Mouse (Mus musculus) spleen, adult 2 months (tissue): ENCODE data around the gene Ddx51. TPM values are rescaled to one million over a fixed set of nuclear protein-coding genes. Genes with fewer than 3 reads are reported as not detected.

Experiments
- DNase-seq, 2 experiments: peaks; one replicate each; pipeline versions ENCODE4 v3.0.0 to v3.0.0-alpha.2; 2012 to 2021; ENCODE audit warnings: low spot score in 2 of 2, low read depth in 1 of 2
- H3K27ac ChIP-seq: fragments of 200-500 bp; 2 replicates; pipeline ENCODE4 v1.5.1; 2012; ENCODE audit warnings: low read length, inconsistent platforms; ENCODE audit not compliant: insufficient read depth
- H3K27me3 ChIP-seq: fragments of 200-500 bp; 2 replicates; pipeline ENCODE4 v1.6.1; 2012; ENCODE audit warnings: mild to moderate bottlenecking, moderate library complexity, low read length, inconsistent platforms; ENCODE audit not compliant: control insufficient read depth, insufficient read depth
- H3K36me3 ChIP-seq: fragments of 200-500 bp; 2 replicates; pipeline ENCODE4 v1.6.1; 2012; ENCODE audit warnings: mild to moderate bottlenecking, low read length, inconsistent platforms; ENCODE audit not compliant: control insufficient read depth, insufficient read depth
- H3K4me1 ChIP-seq: fragments of 200-500 bp; 2 replicates; pipeline ENCODE4 v1.6.1; 2011; ENCODE audit warnings: inconsistent platforms; ENCODE audit not compliant: control insufficient read depth, insufficient read depth, insufficient read length
- H3K4me3 ChIP-seq: fragments of 200-500 bp; 2 replicates; pipeline ENCODE4 v1.5.1; 2011; ENCODE audit warnings: mild to moderate bottlenecking, inconsistent platforms; ENCODE audit not compliant: insufficient read depth, insufficient read length; ENCODE audit errors: extremely low read depth
- CTCF ChIP-seq: fragments of 200-500 bp; IDR thresholded peaks from 2 replicates; pipeline ENCODE4 v1.5.1; 2011; ENCODE audit warnings: mild to moderate bottlenecking, inconsistent platforms; ENCODE audit not compliant: insufficient read depth, insufficient read length, insufficient replicate concordance; ENCODE audit errors: extremely low read depth
- POLR2A ChIP-seq: fragments of 200-500 bp; IDR thresholded peaks from 2 replicates; pipeline ENCODE4 v1.6.1; 2011; ENCODE audit warnings: low read depth, low read length, inconsistent platforms
- WGBS: fragments of 180-500 bp; shearing (Covaris S2); methylation state at CpG from one replicate; pipeline ENCODE4 v1.1.7; 2018; 5-methylcytosine and 5-hydroxymethylcytosine counted together
- polyA plus RNA-seq: library from polyadenylated mRNA; depleted of rRNA; stranded (reverse); fragments of >200 nt; gene quantifications from 2 replicates; pipeline ENCODE4 v1.2.3, GENCODE M21; 2012

Gene Ddx51
- polyA plus RNA-seq, 1 experiment, result 18.2 TPM

- Histone ChIP-seq H3K27me3 (no peaks in the 10 kb centered on the region), H3K4me1 (no peaks in the 10 kb centered on the region), H3K27ac (no peak overlapping the region), H3K36me3 (no peaks in the 10 kb centered on the region), H3K4me3 (no peak overlapping the region)
- DNase-seq, result no peak
- 75% methylated on average over 2 of the region's 2 CpGs for WGBS
- TF ChIP-seq POLR2A (no peak), CTCF (no peak)
Observed at GRCm38 (mm10) chr5:110629525-110630120, 23.6 kb upstream of the Ddx51 start.

DNA sequence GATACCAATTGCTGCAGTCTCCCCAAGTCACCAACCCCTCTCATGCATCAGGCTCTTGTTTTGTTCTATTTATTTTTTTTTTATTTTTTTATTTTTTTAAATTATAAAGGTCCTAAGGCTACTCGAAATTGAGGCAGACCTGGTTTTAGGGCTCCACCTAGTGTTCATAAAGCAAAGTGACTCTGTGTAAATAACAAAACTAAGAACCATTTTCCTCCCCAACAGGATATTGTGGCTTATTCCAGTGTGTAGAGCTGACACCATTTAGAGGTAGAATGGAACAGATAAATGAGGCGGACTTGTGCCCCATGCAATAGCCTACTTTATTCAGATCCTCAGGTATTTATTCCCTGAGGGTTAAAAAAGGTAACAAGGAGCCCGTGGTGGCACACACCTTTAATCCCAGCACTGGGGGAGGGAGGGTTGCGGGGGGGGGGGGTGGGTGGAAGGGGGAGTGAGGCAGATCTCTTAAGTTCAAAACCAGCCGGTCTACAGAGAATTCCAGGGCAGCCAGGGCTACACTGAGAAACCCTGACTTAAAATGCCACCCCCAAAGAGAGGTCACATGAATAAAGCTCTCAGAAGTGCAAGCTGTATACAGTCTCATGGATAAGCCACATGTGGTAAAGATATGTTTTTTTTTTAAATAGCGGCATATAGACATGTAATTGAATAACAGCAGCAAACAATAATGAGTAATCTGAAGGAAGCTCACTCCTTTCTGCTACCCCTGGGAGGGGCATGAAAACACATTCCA lies 17.1 kb upstream of the Ddx51 start:
- peak in 1 of 2 experiments; percentile 37 for DNase-seq
- no peaks in the 10 kb centered on the region for H3K27me3 ChIP-seq
- H3K4me1 ChIP-seq, result no peaks in the 10 kb centered on the region
- H3K4me3 ChIP-seq, result no peak overlapping the region
- no peak for TF ChIP-seq POLR2A
- TF ChIP-seq CTCF, result no peak
- 33% methylated on average over 6 of the region's 6 CpGs for WGBS
- no peaks in the 10 kb centered on the region for H3K36me3 ChIP-seq
- no peak overlapping the region for H3K27ac ChIP-seq

- 80% methylated on average over 7 of the region's 7 CpGs for WGBS
- no peaks in the 10 kb centered on the region for H3K36me3 ChIP-seq
- TF ChIP-seq POLR2A (no peak), CTCF (no peak)
- H3K27ac ChIP-seq, result no peak overlapping the region
- no peak overlapping the region for H3K4me3 ChIP-seq
- DNase-seq, result no peak
- H3K4me1 ChIP-seq, result no peaks in the 10 kb centered on the region
- no peaks in the 10 kb centered on the region for H3K27me3 ChIP-seq
Observed at GRCm38 (mm10) chr5:110638306-110639074, 14.8 kb upstream of the Ddx51 start.

DNA sequence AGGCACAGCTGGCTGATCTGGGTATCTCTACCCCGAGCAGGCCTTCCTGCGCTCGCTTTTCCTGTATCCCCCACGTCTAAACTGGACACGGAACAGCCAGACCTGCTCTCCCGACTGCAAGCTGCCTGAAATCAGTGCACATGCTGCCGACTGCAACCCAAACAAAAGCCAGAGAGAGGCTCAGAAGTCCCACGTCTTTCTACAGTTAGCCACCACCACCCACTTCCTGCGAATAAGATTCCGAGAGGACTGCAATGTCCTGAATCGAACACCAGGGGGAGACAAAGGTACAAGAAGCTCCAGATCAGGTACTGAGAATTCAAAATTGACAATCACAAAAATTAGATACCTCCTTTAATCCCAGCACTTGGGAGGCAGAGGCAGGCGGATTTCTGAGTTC lies 13.8 kb upstream of the Ddx51 start:
- WGBS, result 16% methylated on average over 12 of the region's 12 CpGs
- Histone ChIP-seq H3K36me3 (no peaks in the 10 kb centered on the region), H3K27ac (no peak overlapping the region), H3K4me3 (peak overlapping the region; percentile 8; the same call in 1 of the 2 replicates), H3K27me3 (no peaks in the 10 kb centered on the region), H3K4me1 (no peaks in the 10 kb centered on the region)
- peak; percentile 66 to 74 for DNase-seq
- TF ChIP-seq CTCF (peak; percentile 47; the same call in 1 of the 2 replicates), POLR2A (no peak)

DNA sequence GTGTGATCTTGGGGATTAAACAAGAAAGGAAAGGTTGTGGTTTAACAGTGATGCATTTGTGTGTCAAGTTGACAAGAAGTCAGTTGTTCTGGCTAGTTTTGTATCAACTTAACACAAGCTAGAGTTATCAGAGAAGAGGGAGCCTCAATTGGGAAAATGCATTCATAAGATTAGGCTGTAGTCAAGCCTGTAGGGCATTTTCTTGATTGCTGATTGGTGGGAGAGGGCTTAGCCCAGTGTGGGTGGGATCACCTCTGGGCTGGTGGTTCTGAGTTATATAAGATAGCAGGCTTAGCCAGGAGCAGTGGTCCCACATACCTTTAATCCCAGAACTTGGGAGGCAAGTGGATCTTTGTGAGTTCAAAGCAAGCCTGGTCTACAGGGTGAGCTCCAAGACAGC lies 6.9 kb upstream of the Ddx51 start:
- TF ChIP-seq POLR2A, result no peak
- TF ChIP-seq CTCF, result no peak
- Histone ChIP-seq H3K27ac (no peak overlapping the region), H3K4me1 (no peaks in the 10 kb centered on the region), H3K36me3 (peaks cover 28% of the 10 kb centered on the region), H3K4me3 (no peak overlapping the region), H3K27me3 (no peaks in the 10 kb centered on the region)
- DNase-seq, result no peak

GRCm38 (mm10) chr5:110653686-110654085 lies 435 bp downstream of the Ddx51 start:
- DNase-seq, result no peak
- Histone ChIP-seq H3K4me3 (peak overlapping the region; percentile 98), H3K4me1 (peaks cover 6% of the 10 kb centered on the region; the same call in 1 of the 2 replicates), H3K27ac (no peak overlapping the region), H3K36me3 (peaks cover 40% of the 10 kb centered on the region), H3K27me3 (no peaks in the 10 kb centered on the region)
- TF ChIP-seq CTCF (no peak), POLR2A (no peak)
- under 1% methylated on average over 37 of the region's 37 CpGs for WGBS
